Mouse (Mus musculus) neural tube, embryonic 14.5 days (tissue): ENCODE measurements around the gene Mta3. TPM values are rescaled to one million over a fixed set of nuclear protein-coding genes. Genes with fewer than 3 reads are reported as not detected.

Source experiments
- ATAC-seq: fragments of 200-750 bp; cut with Nextera tagmentation; 2 replicates; pipeline ENCODE4 v1.8.0; 2017; ENCODE audit warnings: low read depth, mild to moderate bottlenecking, moderate TSS enrichment, moderate library complexity
- H3K27ac ChIP-seq: fragments of 300-500 bp; sonication (generic); 2 replicates; pipeline ENCODE4 v1.5.1; 2014; ENCODE audit warnings: low read depth, mild to moderate bottlenecking, control low read depth, low read length, moderate library complexity, mixed read lengths
- H3K27me3 ChIP-seq: fragments of 300-500 bp; sonication (generic); 2 replicates; pipeline ENCODE4 v1.6.1; 2014; ENCODE audit warnings: low read length; ENCODE audit not compliant: control insufficient read depth, insufficient read depth
- H3K36me3 ChIP-seq: fragments of 300-500 bp; sonication (generic); 2 replicates; pipeline ENCODE4 v1.6.1; 2014; ENCODE audit warnings: low read length, mixed read lengths; ENCODE audit not compliant: control insufficient read depth, insufficient read depth
- H3K4me1 ChIP-seq: fragments of 300-500 bp; sonication (generic); 2 replicates; pipeline ENCODE4 v1.6.1; 2014; ENCODE audit warnings: low read length; ENCODE audit not compliant: control insufficient read depth, insufficient read depth
- H3K4me2 ChIP-seq: fragments of 300-500 bp; sonication (generic); 2 replicates; pipeline ENCODE4 v1.6.1; 2014; ENCODE audit warnings: mild to moderate bottlenecking, low read depth, low read length, control low read depth
- H3K4me3 ChIP-seq: fragments of 300-500 bp; sonication (generic); 2 replicates; pipeline ENCODE4 v1.5.1; 2014; ENCODE audit warnings: low read depth, low read length, control low read depth, mixed read lengths
- H3K9ac ChIP-seq: fragments of 300-500 bp; sonication (generic); replicated peaks from 2 replicates; pipeline ENCODE4 v1.6.1; 2014; ENCODE audit warnings: low read depth, mild to moderate bottlenecking, control low read depth, low read length, mixed read lengths
- H3K9me3 ChIP-seq: fragments of 300-500 bp; sonication (generic); 2 replicates; pipeline ENCODE4 v1.6.1; 2016; ENCODE audit warnings: low read length; ENCODE audit not compliant: control insufficient read depth
- WGBS: fragments of 180-500 bp; shearing (Covaris S2); extraction: QIAGEN DNeasy Blood & Tissue Kit; methylation state at CpG from one replicate; pipeline ENCODE4 v1.1.7; 2014; 5-methylcytosine and 5-hydroxymethylcytosine counted together
- polyA plus RNA-seq: library from polyadenylated mRNA; unstranded; fragments of >200 nt; fragmentation: Nextera tagmentation; extraction: Ambion mirVana; gene quantifications from 2 replicates; pipeline ENCODE4 v1.2.1, GENCODE M21; 2014

The Mta3 gene
- polyA plus RNA-seq, 1 experiment from 2014 or later: 35.0 TPM

GRCm38 (mm10) chr17:83764538-83764937, 58.6 kb downstream of the Mta3 start:
- H3K27me3 ChIP-seq: no peaks in the 10 kb centered on the region
- WGBS: 88% methylated on average over 4 of the region's 4 CpGs
- H3K4me1 ChIP-seq: no peaks in the 10 kb centered on the region
- no peak overlapping the region for H3K4me3 ChIP-seq
- peaks cover 5% of the 10 kb centered on the region; the same call in 1 of the 2 replicates for H3K36me3 ChIP-seq
- no peak overlapping the region for H3K27ac ChIP-seq
- H3K4me2 ChIP-seq: no peak overlapping the region
- no peaks in the 10 kb centered on the region for H3K9me3 ChIP-seq
- ATAC-seq: no peak
- no peak overlapping the region for H3K9ac ChIP-seq

- no peak overlapping the region for H3K4me2 ChIP-seq
- peaks cover 5% of the 10 kb centered on the region; the same call in 1 of the 2 replicates for H3K36me3 ChIP-seq
- H3K4me3 ChIP-seq: no peak overlapping the region
- H3K9me3 ChIP-seq: no peaks in the 10 kb centered on the region
- no peaks in the 10 kb centered on the region for H3K4me1 ChIP-seq
- H3K27ac ChIP-seq: no peak overlapping the region
- H3K27me3 ChIP-seq: no peaks in the 10 kb centered on the region
- no peak for ATAC-seq
- H3K9ac ChIP-seq: no peak overlapping the region
- WGBS: 92% methylated on average over 7 of the region's 7 CpGs
Observed at GRCm38 (mm10) chr17:83767064-83767463, 61.1 kb downstream of the Mta3 start.

GRCm38 (mm10) chr17:83768309-83768708, 62.3 kb downstream of the Mta3 start:
- no peak overlapping the region for H3K4me2 ChIP-seq
- H3K9ac ChIP-seq: no peak overlapping the region
- no peak overlapping the region for H3K27ac ChIP-seq
- WGBS: 86% methylated on average over 10 of the region's 10 CpGs
- no peaks in the 10 kb centered on the region for H3K27me3 ChIP-seq
- no peak for ATAC-seq
- peaks cover 6% of the 10 kb centered on the region; the same call in 1 of the 2 replicates for H3K4me1 ChIP-seq
- no peak overlapping the region for H3K4me3 ChIP-seq
- H3K36me3 ChIP-seq: peaks cover 5% of the 10 kb centered on the region; the same call in 1 of the 2 replicates
- H3K9me3 ChIP-seq: no peaks in the 10 kb centered on the region

- ATAC-seq: no peak
- Histone ChIP-seq H3K9ac (no peak overlapping the region), H3K36me3 (peaks cover 5% of the 10 kb centered on the region; the same call in 1 of the 2 replicates), H3K4me1 (peaks cover 6% of the 10 kb centered on the region; the same call in 1 of the 2 replicates), H3K4me3 (no peak overlapping the region), H3K27ac (no peak overlapping the region), H3K4me2 (no peak overlapping the region), H3K27me3 (no peaks in the 10 kb centered on the region), H3K9me3 (no peaks in the 10 kb centered on the region)
- WGBS: 90% methylated on average over 6 of the region's 6 CpGs
Observed at GRCm38 (mm10) chr17:83770371-83770770, 64.4 kb downstream of the Mta3 start.

GRCm38 (mm10) chr17:83770931-83771330, 65.0 kb downstream of the Mta3 start:
- 93% methylated on average over 7 of the region's 7 CpGs for whole genome bisulfite sequencing
- Histone ChIP-seq H3K9me3 (no peaks in the 10 kb centered on the region), H3K4me1 (peaks cover 6% of the 10 kb centered on the region; the same call in 1 of the 2 replicates), H3K27me3 (no peaks in the 10 kb centered on the region), H3K9ac (no peak overlapping the region), H3K4me2 (no peak overlapping the region), H3K27ac (no peak overlapping the region), H3K4me3 (no peak overlapping the region), H3K36me3 (peaks cover 5% of the 10 kb centered on the region; the same call in 1 of the 2 replicates)
- ATAC-seq: no peak

GRCm38 (mm10) chr17:83772110-83772509, 66.1 kb downstream of the Mta3 start:
- Histone ChIP-seq H3K9ac (no peak overlapping the region), H3K27me3 (no peaks in the 10 kb centered on the region), H3K27ac (no peak overlapping the region), H3K4me1 (peaks cover 6% of the 10 kb centered on the region; the same call in 1 of the 2 replicates), H3K4me3 (no peak overlapping the region), H3K4me2 (no peak overlapping the region), H3K9me3 (no peaks in the 10 kb centered on the region), H3K36me3 (no peaks in the 10 kb centered on the region)
- WGBS: 92% methylated on average over 9 of the region's 9 CpGs
- ATAC-seq: no peak

GRCm38 (mm10) chr17:83772711-83773110, 66.7 kb downstream of the Mta3 start:
- H3K9ac ChIP-seq: 0 out of 2 replicates have a peak overlapping the region, but pooled peaks have one; percentile 17
- H3K9me3 ChIP-seq: no peaks in the 10 kb centered on the region
- no peak overlapping the region for H3K27ac ChIP-seq
- WGBS: 23% methylated on average over 8 of the region's 8 CpGs
- no peak overlapping the region for H3K4me3 ChIP-seq
- no peaks in the 10 kb centered on the region for H3K27me3 ChIP-seq
- no peak overlapping the region for H3K4me2 ChIP-seq
- no peaks in the 10 kb centered on the region for H3K36me3 ChIP-seq
- peak; percentile 87 for ATAC-seq
- peaks cover 6% of the 10 kb centered on the region; the same call in 1 of the 2 replicates for H3K4me1 ChIP-seq

GRCm38 (mm10) chr17:83776965-83777364, 71.0 kb downstream of the Mta3 start:
- Histone ChIP-seq H3K9me3 (no peaks in the 10 kb centered on the region), H3K27me3 (no peaks in the 10 kb centered on the region), H3K4me3 (no peak overlapping the region), H3K4me1 (peaks cover 6% of the 10 kb centered on the region; the same call in 1 of the 2 replicates), H3K4me2 (no peak overlapping the region), H3K9ac (no peak overlapping the region), H3K27ac (no peak overlapping the region), H3K36me3 (no peaks in the 10 kb centered on the region)
- ATAC-seq: no peak
- 99% methylated on average over 7 of the region's 7 CpGs for WGBS

- Histone ChIP-seq H3K36me3 (no peaks in the 10 kb centered on the region), H3K4me2 (no peak overlapping the region), H3K4me1 (peaks cover 6% of the 10 kb centered on the region; the same call in 1 of the 2 replicates), H3K9ac (no peak overlapping the region), H3K4me3 (no peak overlapping the region), H3K27me3 (no peaks in the 10 kb centered on the region), H3K9me3 (no peaks in the 10 kb centered on the region), H3K27ac (no peak overlapping the region)
- no peak for ATAC-seq
- 81% methylated on average over 9 of the region's 9 CpGs for WGBS
Observed at GRCm38 (mm10) chr17:83777462-83778051, 71.6 kb downstream of the Mta3 start.
